Mouse (Mus musculus): ENCODE measurements at regions not wholly inside any gene's neighbourhood (a gene's known extent, or its start where the extent isn't known, plus 50 kb on each side); places are given as distances from the start of the nearest gene placed in this dataset.

GRCm38 (mm10) chr7:71023253-71023945 is 327.9 kb downstream of the Gm10295 start:
- H3K27me3 ChIP-seq (ENCODE audit: control insufficient read depth, insufficient read depth, insufficient read length): no peaks in the 10 kb centered on the region
- TF ChIP-seq E2F4 (IDR thresholded peaks at IDR 0.05; ENCODE audit: insufficient read depth) (no peak), TCF3 (IDR thresholded peaks at IDR 0.05; ENCODE audit: insufficient read length, low read depth) (no peak), POLR2AphosphoS2 (IDR thresholded peaks at IDR 0.05; ENCODE audit: insufficient read length, low read depth) (no peak), MYOG (IDR thresholded peaks at IDR 0.05; ENCODE audit: control insufficient read depth in 1 of 3, insufficient read depth in 1 of 3, insufficient read length in 2 of 3, low read depth in 2 of 3) (no peak), REST (IDR thresholded peaks at IDR 0.05; ENCODE audit: insufficient read depth, insufficient read length) (no peak), MAX (IDR thresholded peaks at IDR 0.05; ENCODE audit: low read depth) (no peak)

More at GRCm38 (mm10) chr7:71023253-71023945, 327.9 kb downstream of the Gm10295 start:
- H3K4me3 ChIP-seq: no peak overlapping the region
- no peak overlapping the region for H3ac ChIP-seq (ENCODE audit: control insufficient read depth, insufficient read length)
- H3K36me3 ChIP-seq (ENCODE audit: control insufficient read depth, insufficient read depth): no peaks in the 10 kb centered on the region
- no peak overlapping the region for H3K4me2 ChIP-seq (ENCODE audit: low read depth)
- no peaks in the 10 kb centered on the region for H3K79me2 ChIP-seq (ENCODE audit: control insufficient read depth, insufficient read depth)
